Mouse (Mus musculus) heart, adult 18-20 months (tissue): ENCODE measurements around the gene Ssh2. TPM values are rescaled to one million over a fixed set of nuclear protein-coding genes. Genes with fewer than 3 reads are reported as not detected.

Source experiments
- DNase-seq, 2 experiments: peaks; one replicate each; pipeline ENCODE4 v3.0.0; 2021 to 2022; ENCODE audit warnings: mixed read lengths in 1 of 2
- total RNA-seq, 2 experiments: library from RNA; stranded (reverse); gene quantifications; 2 replicates each; pipeline ENCODE4 v1.2.3; 2021

The Ssh2 gene
- total RNA-seq, 2 experiments from 2014 or later: 64.2 to 78.9 TPM

DNA sequence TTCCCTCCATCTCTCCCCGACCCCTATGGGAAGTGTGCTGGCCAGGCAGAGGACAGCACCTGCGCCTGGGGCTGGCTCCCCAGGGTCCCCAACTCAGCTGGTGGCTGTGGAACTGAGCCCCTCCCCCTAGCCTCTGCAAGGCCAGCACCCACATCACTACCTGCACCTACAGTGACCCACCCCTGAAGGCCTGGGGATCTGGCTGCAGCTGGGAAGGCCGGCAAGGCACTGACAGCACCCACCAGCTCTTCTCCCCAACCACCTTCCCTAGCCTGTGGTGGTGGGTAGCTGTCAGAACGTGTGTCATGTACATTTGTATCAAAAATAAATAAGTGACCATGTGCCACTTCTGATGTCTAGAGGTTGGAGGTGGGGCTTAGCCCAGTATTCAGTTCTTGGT is 291.3 kb downstream of the Ssh2 start:
- DNase-seq: no peak

DNA sequence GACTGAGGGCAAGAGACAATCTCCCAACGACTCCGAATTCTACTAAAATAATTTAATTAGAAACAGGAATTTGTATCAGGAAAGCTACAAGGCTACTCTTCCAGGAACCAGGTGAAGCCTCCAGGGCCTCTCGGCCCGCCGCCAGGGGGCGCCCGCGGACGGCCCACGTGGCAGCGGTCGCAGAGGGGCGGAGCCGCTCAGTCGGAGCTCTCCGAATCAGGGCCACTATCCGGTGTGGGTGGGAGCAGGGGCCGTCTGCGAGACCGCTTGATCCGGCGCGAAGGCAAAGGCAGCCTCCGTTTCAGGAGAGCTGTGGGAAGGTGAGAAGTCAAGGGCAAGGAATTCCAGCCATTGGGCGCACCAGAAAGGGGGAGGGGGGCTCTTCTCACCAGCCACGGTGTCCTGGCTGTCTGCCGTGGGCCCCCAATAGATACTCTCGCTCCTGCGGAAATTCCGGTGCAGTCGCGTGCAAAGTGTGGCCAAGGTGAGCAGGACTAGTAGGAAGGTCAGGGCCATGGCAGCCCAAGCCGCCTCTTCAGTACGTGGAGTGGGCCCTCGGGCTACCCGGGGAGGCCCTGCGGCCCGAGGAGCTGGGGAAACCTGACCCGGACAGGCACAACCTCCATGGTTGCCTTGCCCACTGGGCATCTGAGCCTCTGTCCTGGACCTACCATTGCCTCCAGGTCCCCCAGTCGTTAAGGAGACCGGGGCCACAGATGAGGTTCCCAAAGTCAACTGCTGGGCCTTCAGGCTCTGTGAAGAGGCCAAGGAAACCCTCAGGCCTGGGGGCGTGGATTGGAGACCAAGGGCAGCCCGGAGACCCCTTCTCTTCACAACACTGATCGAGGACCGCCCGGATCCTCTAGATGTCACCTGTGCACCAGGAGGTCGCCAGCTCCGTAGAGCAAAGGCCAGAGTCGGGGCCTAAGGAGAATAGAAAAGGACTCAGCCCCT is 292.3 kb downstream of the Ssh2 start:
- peak; percentile 89 for DNase-seq

Other genes with a start within 250 kb of the Ssh2 start
- under 1 TPM; 0.50 to 0.64 TPM for gene Slc6a4, start 217.7 kb upstream of the Ssh2 start, total RNA-seq
- gene Nsrp1, start 137.9 kb upstream of the Ssh2 start, total RNA-seq: 1 to 10 TPM; 9.8 to 10.0 TPM
- gene Efcab5, start 27.3 kb upstream of the Ssh2 start, total RNA-seq: under 1 TPM; 0.15 to 0.31 TPM
- gene Coro6, start 246.1 kb downstream of the Ssh2 start, total RNA-seq: 100 to 1,000 TPM; 207 to 208 TPM